Mouse (Mus musculus) CD4-positive, CD25-positive, alpha-beta regulatory T cell, adult 4 months (primary cell): Measurements from ENCODE around the gene Bri3bp. TPM values are rescaled to one million over a fixed set of nuclear protein-coding genes. Genes with fewer than 3 reads are reported as not detected.
"Not testable (repeated sequence)": the region's sequence is repeated elsewhere in the genome, so short reads cannot be mapped to it uniquely, and the experiment has no call there.

ENCODE experiments used
- ATAC-seq: one replicate; pipeline ENCODE4 v1.8.0; 2017
- polyA plus RNA-seq, 2 experiments: library from polyadenylated mRNA; unstranded; fragments of 100-300 nt; shearing (Covaris generic); gene quantifications; one replicate each; pipeline ENCODE4 v1.2.1; 2017

The Bri3bp gene
- polyA plus RNA-seq, 2 experiments from 2014 or later, result 4.3 to 7.5 TPM

- no peak for ATAC-seq
Observed at GRCm38 (mm10) chr5:125486088-125486487, 44.7 kb downstream of the Bri3bp start.

DNA sequence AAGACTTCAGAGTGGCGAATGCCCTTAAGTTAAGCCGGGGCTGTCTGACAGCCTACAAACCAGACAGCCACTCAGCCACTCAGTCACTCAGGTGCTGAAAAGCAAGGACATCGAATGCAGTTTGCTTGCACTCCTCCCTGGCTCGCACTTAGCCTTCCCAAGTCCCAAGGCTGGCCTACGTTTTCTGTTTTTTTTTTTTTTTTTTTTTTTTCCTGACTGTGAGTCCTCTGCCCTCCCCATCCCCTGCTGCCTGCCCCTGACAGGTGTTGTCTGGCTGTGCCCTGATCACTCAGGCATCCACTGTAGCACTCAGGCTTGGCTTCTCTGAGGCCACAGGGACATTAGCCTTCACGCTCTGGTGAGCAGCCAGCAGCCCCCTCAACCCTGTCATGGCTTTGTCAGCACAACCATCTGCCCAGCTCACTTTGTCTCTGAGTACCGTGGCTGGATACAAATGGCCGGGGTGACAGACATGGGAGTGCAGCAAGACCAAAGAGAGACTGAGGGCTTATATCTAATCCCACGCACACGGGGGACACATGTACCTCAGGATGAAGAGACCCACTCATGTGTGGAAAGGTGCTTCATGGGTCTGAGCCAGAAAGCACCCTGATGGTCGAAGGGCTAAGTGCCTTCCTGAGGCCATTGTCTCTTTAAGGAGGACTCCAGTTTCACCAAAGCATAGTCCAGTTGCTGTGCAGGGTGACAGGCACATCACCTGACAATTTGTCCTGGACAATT is 46.2 kb downstream of the Bri3bp start:
- ATAC-seq, result no peak

DNA sequence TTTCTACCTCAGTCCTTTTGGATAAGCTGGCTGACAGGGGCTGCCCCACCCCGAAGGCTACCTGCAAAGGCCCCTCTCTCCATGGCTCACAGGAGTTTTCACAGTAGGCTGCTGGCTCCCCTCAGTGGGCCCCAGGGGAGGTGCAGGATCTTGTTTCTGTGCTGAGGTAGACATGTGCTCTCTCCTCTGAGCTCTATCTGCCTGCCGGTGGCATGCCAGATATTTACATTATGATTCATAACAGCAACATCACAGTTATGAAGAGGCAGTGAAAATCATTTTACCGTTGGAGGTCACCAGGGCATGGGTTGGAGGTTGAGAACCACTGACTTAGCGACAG is 46.7 kb downstream of the Bri3bp start:
- no peak for ATAC-seq

DNA sequence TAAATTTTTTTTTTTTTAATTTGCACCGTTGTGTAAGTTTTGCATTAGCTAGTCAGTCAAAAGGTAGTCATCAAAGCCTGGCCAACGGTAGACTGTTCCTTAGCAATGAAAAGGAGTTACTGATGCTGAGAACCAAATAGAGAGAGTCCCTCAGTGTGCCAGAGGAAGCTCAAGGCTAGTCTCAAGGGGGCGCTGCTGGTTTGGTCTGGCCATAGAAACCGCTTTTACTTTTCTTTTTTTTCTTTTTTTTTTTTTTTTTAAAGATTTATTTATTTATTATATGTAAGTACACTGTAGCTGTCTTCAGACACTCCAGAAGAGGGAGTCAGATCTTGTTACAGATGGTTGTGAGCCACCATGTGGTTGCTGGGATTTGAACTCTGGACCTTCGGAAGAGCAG is 47.6 kb downstream of the Bri3bp start:
- not testable (repeated sequence) for ATAC-seq

GRCm38 (mm10) chr5:125491107-125491506 is 49.7 kb downstream of the Bri3bp start:
- no peak for ATAC-seq

DNA sequence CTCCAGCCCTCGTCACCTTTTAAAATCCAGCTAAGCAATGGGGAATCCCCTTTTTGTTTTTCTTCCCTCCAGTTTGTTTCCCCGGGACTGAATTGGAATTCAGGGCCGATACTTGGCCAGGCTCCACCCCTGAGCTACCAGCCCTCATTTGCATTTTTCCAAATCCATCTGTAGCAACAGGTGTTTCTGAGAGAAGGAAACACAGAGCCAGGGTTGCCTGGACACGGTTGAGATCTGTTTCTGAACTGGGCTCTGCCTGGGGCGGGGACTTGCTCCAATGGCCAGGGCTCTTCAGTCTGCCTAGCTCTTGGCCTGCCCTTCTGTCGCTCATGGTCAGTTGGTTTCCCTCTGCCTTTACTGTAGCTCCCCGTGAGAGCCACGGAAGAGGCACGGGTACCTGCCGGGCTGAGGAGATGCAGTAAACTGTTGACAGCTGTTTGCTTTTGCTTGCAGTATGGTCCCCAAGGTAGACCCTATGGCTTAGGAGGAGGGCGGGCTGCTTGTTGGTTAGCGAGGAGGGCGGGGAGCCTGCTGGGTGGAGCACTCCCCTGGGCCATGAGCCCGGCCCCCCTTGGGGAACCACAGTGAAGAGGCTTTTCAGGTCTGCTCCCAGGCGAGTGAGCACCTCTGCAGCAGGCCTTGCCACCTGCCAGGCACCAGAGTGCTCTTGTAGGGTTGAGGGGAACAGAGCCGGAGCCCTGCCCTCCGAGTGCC is 51.2 kb downstream of the Bri3bp start:
- ATAC-seq, result no peak

DNA sequence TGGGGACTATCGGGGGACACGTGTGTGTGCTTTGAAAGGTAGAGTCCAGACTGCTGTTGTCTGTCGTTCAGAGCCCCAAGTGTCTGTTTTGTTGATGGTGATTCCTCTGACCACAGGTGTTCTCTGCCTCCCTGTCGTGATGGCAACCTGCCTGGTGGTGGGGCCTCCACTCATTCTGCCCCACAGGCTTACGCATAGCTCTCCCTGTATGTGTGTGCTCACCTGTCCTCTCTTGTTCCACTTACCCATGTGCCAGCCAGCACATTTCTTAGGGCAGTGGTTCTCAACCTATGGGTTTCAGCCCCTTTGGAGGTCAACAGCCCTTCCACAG is 51.7 kb downstream of the Bri3bp start:
- no peak for ATAC-seq

GRCm38 (mm10) chr5:125495655-125496054 is 54.3 kb downstream of the Bri3bp start:
- no peak for ATAC-seq

DNA sequence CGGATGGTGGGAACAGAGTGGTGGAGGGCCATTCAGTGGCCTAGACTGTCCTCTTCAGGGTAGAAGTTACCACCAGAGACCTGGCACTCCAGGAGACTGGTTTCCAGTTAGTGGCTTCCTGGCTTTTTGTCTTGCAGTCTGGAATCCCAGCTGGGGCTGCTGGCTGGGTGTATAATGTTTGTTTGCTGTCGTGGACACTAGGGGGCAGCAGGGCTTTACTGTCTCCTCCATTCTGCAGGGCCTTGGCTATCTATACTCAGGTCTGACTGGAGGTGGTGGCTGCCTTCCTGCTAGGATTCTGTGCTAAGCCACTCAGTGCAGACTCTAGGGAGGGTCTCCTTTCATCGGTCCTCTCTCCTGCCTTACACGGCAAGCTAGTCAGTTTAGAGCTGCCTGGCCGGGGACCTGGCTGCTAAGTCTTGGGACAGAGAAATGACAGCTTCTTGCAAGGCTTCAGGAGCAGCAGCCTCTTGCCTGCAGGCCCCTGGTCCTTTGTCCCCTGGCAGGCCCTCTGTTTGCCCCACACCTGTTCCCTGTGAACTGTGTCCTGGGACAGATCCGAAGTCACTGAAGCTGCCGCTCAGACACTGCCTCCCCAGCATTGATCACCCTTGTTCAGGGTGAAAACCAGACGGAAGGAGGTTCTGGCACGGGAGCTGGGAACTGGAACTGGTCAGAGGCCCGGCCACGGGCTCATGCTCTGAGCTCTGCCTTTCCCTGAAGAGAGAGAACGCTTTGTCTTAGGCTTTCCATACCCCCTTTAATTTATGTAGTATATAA is 56.6 kb downstream of the Bri3bp start:
- ATAC-seq, result no peak

GRCm38 (mm10) chr5:125501505-125501904 is 60.1 kb downstream of the Bri3bp start:
- no peak for ATAC-seq

- no peak for ATAC-seq
Observed at GRCm38 (mm10) chr5:125502186-125502585, 60.8 kb downstream of the Bri3bp start.

DNA sequence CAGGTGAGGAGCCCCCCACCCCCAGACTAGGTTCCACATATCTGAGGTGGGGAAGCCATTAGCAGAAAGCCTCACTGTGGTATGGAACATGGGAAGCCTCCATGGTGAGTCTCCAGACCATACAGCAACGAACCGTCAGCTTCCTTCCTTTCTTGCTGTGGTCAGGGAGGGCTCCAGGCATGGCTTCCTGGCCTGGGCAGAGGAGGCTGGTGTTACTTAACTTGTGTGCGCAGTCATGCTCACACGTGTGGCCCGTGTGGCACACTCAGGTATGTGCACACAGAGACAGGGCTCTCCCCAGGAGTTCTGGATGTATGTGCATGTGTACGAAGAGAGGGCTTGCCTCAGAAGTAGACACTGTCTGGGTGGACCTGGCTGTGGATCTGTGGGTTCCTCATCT is 62.3 kb downstream of the Bri3bp start:
- no peak for ATAC-seq

DNA sequence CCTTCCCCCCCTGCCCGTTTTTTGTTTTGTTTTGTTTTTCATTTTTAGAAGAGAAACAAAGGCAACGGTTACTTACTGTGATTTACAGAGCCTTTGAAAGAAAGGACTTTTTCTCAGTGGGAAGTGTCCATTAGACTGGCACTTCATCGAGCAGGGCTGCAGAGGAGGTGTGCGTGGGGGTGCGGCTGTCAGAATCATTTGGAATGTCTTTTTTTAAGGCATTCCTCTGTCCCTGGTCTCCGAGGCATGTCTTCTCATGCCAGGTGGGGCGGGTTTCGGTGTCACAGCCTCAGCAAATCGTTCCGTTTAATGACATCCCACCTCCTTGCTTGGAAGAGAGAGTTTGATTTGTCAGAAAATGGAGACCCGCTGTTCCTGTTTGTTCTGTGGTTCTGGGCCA is 63.3 kb downstream of the Bri3bp start:
- ATAC-seq, result no peak

DNA sequence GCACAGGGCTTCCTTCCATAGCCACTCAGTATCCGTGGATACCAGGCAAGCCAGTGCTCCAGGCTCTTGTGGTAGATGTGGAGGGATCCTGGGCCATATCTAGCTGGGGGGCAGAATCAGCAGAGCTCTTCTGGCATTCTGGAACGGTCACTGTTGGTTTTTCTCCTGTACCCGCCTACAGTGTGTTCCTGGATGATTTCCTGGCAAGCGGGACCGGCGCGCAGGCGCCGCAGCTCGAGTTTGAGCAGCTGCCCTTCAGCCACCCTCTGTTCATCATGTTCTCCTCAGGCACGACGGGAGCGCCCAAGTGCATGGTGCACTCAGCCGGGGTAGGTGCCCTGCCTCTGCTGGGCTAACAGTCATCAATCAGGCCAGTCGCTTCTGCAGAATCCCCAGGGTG is 64.6 kb downstream of the Bri3bp start:
- ATAC-seq, result no peak

DNA sequence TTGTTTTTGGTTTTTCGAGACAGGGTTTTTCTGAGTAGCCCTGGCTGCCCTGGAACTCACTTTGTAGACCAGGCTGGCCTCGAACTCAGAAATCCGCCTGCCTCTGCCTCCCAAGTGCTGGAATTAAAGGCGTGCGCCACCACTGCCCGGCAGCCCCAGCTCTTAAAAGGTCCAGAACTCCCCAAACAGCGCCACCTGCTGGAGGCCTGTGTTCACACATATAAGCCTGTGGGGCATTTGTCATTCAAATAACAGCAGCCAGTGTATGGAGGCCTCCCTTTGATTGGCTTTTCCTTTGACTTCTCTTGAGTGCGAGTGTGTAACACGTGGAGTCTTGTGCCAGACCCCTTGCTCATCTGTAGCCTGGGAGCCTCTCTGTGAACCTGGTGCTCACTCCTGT is 66.2 kb downstream of the Bri3bp start:
- ATAC-seq, result no peak

GRCm38 (mm10) chr5:125508006-125508405 is 66.6 kb downstream of the Bri3bp start:
- no peak for ATAC-seq

DNA sequence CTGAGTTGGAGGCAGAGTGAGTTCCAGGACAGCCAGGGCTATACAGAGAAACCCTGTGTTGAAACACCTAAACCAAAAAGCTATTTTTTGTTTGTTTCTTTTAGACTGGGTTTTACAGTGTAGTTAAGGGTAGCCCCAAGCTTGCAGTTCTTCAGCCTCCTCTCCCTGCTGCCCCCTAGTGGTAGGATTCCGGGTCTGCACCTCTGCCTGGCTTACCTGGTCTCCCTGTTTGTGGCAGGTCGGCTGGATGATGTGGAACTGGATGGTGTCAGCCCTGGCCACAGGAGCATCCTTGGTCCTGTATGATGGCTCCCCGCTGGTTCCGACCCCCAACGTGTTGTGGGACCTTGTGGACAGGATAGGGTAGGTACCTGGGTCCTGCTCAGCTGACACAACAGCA is 68.2 kb downstream of the Bri3bp start:
- ATAC-seq, result peak; percentile 45

Other genes with a start within 250 kb of the Bri3bp start
- 10 to 100 TPM in 1 of 2 experiments, 1 to 10 TPM in 1; 5.9 to 11.6 TPM for gene Scarb1, start 100.5 kb upstream of the Bri3bp start, polyA plus RNA-seq
- gene Gm10382, start 52.2 kb upstream of the Bri3bp start, polyA plus RNA-seq, result 1 to 10 TPM in 1 of 2 experiments, under 1 TPM in 1; 0.70 to 1.0 TPM
- 1,000 to 10,000 TPM in 1 of 2 experiments, 100 to 1,000 TPM in 1; 954 to 1,216 TPM for gene Ubc, start 51.4 kb upstream of the Bri3bp start, polyA plus RNA-seq
- 1 to 10 TPM; 8.4 to 8.6 TPM for gene Dhx37, start 7.4 kb upstream of the Bri3bp start, polyA plus RNA-seq
- 10 to 100 TPM; 22.1 to 39.8 TPM for gene Aacs, start 34.2 kb downstream of the Bri3bp start, polyA plus RNA-seq
- under 1 TPM in 1 of 2 experiments, not detected in 1; 0.16 TPM for gene Tmem132b, start 90.2 kb downstream of the Bri3bp start, polyA plus RNA-seq